Mouse (Mus musculus) thymus, postnatal 10 days (tissue): ENCODE data around the gene Gm9887.
A peak's percentile ranks its signal among the peaks of the same experiment; 100 is the strongest.
"Not testable (repeated sequence)": the region's sequence is repeated elsewhere in the genome, so short reads cannot be mapped to it uniquely, and the experiment has no call there.

ENCODE experiments used
- DNase-seq, 2 experiments: peaks; one replicate each; pipeline ENCODE4 v3.0.0; 2021; ENCODE audit warnings: low spot score in 2 of 2

The Gm9887 gene

DNA sequence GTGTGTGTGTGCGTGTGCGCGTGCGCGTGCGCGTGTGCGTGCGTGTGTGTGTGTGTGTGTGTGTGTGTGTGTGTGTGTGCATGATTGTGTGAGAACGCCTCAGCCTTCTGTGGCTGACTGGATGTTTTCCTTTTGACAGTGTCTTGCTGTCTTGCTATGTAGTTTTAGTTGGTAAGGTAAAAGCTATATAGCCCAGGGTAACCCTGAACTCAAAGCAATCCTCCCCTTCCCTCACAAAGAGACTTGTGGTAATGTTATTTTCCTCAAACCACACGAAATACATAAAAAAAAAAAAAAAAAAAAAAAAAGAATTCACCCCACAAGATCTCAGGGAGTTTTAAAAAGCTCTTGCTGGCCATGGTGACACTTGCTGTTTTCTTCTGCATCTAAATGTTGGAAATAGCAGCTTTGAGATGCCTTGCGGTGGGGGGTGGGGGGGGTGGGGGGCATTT, 14.0 kb upstream of the Gm9887 start:
- DNase-seq, result not testable (repeated sequence)

DNA sequence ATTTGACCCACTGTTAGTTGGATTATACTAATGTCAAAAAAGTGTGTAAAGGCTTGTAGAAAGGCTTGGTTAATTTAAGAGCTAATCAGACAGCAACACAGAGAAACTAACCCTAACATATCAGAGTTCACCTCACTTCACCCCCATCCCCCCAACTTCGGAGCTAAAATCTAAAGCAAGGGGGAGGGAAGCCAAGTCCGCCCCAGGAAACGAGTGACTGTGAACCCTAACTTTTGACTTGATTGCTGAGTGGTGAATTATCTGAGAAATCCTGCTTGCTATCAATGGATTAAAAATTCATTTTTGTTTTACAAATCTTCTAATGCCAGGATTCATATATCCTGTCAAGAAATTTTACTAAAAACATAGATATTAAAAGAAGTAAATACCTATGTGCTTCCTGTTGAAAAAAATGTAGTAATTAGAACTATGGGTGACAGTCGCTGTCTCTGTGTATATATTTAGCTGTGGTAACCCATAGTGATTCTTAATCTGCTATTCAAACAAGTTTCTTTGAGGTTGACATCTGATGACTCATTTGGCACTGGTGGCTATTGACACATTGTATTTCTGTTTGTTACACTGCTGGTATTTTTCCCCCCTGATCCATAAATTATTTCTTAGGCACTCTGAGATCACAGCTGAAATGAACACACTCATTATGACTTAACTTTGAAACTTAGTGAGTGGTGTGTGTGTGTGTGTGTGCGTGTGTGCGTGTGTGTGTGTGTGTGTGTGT, 13.5 kb upstream of the Gm9887 start:
- no peak for DNase-seq

DNA sequence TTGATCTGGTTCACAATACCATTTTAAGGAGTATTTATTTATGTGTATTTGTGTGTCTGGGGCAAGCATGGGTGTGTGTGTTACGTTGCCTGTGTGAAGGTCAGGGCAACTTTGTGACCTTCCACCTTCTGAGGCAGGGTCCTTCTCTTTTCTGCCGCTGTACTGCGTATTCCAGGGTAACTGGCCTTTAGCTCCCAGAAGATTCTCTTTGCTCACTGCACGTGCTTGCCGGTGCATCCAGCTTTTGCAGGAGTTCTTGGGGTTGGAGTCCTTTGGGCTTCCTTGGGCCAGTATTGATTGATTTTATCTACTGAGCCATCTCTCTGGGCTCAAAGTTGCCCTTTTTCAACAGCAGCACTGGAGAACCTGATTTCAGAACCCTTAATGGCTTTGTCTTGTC, 12.3 kb upstream of the Gm9887 start:
- DNase-seq, result no peak

DNA sequence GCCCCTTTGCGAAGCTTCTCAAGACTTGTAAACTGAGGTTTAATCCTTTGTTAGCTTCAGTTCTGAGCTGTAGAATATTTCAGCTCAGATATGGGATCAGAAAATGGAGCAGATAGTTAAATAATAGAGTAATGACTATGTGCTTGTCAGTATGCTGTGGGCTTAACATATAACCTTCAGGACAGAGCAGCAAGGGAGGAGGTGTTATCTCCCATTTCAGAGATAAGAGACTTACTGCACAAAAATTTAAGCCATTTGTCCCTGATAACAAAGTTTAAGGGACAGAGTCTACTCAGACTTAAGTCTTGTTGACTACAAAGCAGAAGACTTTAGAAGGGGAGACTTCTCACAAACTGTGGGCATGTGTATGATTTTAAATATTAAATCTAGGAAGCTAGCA, 10.6 kb upstream of the Gm9887 start:
- no peak for DNase-seq

DNA sequence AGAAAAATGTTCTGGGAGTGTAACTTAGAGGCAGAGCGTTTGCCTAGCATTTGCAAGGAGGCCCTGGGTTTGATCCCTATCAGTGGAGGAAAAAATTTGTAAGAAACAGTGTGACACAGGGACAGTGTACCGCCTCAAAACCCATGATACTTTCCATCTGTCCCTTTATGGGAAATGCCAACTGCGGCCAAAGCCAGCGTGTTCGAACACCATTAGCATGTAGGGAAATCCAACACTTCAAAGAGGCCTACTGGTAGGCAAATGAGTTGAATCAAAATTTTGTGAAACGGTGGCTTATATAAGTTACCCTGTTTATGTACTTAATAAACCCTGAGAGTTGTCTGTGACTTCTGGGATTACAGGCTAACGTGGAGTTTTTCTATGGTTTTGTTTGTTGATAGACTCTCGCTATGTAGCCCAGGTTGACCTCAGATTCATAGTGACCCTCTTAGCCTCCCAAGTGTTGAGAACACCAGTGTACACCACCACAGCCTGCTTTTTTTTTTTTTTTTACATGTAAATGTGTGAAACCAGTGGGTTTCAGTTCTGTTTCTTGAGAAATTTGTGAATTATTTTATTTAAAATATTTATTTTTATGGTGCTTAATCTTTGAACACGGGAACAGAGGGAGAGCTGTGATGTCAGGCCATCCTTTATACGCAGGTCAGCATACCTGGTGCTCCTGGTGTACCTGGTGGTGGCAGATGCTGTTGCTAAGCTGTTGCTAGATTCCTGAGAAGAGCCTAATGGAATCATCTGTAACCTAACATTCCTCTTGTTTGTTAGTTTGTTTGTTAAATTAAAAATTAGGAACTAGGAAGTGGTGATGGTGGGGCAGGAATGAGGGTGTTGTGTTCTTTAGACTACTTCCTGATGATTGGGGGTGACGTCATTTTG, 6.5 kb upstream of the Gm9887 start:
- no peak for DNase-seq

DNA sequence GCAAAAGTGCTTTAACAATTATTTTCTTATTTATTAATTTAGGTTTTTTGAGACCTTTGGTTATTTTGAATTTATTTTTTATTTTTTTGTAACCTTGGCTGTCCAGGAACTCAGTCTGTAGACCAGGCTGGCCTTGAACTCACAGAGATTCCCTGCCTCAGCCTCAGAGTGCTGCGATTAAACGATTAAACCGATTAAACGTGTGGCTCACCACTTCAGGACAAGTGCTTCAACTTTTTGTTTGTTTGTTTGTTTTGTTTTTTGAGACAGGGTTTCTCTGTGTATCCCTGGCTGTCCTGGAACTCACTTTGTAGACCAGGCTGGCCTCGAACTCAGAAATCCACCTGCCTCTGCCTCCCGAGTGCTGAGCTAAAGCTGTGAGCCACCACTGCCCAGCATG, 5.4 kb upstream of the Gm9887 start:
- DNase-seq, result not testable (repeated sequence)

DNA sequence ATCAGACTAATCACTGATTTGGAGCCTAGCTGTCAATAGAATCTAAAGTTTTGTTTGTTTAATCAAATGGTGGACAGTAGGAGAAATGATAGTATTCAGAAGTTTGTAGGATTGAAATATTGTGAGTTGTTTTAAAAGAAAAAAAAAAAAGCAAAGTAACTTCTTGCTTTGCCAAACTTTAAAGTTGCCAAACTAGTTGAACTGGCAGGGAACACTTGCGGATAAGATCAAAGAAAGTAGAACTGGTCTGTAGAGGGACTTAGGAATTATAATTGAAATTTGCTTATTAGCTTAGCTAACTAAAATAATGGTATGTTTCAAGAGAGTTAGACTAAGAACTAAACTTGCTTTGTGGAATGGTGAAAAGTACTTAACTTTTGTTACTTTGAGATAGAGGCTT, 4.9 kb upstream of the Gm9887 start:
- no peak for DNase-seq

GRCm38 (mm10) chr12:69376132-69376531, 3.9 kb upstream of the Gm9887 start:
- DNase-seq, result no peak

DNA sequence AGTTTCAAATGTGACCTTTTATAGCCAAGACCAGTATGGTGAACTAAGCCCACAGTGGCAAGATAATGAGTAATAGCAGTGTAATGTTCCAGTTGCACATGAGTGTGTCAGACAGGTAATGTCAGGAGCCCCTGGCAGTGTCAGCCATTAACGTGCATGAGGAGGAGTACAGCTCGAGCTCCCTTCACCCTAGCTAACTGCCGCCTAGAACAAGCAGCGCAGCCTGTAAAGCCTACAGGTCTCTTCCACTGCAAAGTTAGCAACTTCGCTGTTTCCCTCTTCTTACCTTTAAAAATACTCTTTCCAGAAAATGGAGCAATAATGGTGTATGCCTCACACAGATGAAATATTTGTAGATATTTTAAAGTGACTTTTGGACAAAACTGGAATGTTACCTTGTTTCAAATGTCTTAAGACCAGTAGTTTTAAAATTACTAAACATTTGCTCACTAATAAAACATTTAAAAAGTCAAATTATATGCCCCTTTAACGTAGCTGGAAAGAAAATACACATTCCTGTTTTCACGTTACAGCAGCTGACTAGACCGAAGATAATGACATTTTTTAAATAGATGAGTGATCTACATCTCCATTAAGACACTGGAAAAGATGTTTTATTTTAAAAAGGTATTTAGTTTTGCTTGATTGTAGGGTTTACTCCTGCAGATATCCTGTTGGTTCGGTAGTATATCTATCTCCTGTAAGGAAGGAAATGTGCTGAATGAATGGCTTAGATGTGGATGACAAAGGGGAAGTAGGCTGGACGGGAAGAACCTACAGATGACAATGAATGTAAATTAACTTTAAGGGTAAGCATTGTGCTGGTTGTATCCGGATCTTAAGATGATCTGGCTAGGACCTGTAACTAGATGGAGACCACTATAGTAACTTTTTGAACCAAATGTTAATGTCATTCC, 1.9 kb upstream of the Gm9887 start:
- DNase-seq, result peak in 1 of 2 experiments; percentile 27

- peak; percentile 30 to 37 for DNase-seq
Measured at GRCm38 (mm10) chr12:69372731-69373331, 573 bp upstream of the Gm9887 start.

GRCm38 (mm10) chr12:69371421-69371853, 821 bp downstream of the Gm9887 start:
- DNase-seq, result peak; percentile 76 to 77

GRCm38 (mm10) chr12:69370936-69371335, 1.3 kb downstream of the Gm9887 start:
- DNase-seq, result no peak

- DNase-seq, result no peak
Measured at GRCm38 (mm10) chr12:69367557-69367956, 4.7 kb downstream of the Gm9887 start.

DNA sequence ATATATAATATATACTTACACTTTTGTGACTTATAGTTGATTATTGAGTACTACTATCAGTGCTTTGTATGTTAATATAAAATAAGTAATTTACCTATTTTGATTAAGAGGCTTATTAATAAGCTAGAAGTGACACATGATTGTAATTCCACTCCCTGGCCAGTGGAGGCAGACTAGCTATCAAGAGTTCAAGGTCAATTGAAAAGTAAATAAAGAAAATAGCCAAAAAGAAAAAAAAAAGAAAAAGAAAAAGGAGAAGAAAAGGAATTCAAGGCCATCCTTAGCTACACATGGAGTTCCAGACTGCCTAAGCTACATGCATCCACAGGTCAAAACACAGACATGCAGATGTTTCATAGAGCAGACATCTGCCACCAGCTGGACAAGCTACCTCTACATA, 5.8 kb downstream of the Gm9887 start:
- DNase-seq, result no peak

- DNase-seq, result no peak
Measured at GRCm38 (mm10) chr12:69365757-69366156, 6.5 kb downstream of the Gm9887 start.

DNA sequence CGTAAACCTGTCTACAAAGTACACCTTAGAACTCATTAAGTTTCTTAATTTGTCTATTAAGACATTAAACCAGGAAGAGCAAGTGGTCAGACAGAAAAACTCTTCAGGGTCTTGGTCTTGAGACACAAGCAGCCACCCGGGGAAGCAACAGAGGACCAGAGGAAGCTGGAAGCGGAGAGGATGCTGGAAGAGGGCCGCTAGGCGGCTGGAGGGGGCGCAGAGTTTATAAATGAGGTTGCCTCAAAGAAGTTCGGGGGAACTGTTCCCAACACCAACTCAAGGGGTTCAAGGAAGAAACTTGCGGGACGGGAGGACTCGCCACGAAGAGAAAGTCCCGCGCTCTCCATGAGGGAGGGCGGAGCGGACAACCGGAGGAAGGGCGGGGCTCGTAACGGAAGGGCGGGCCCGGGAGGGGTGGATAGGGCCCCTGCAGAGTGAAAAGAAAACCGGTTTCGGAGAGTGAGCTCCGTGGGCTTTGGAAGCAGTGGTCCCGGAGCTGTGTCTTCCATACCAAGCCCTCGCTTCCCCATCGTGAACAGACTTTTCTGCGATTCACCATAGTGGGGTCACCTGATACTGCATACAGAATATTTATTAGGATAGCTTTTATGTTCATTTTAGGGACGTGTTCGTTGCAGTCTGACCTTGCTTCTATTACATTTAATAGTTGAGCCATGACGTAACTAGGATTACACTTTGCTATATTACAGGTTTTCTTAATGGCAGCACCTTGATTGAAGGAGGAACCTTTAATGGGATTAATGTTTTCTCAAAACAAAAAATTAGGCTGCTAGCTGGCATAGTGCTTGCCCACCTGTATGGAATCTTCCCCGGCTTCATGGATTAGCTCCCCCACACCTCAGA, 8.1 kb downstream of the Gm9887 start:
- peak; percentile 66 to 76 for DNase-seq

DNA sequence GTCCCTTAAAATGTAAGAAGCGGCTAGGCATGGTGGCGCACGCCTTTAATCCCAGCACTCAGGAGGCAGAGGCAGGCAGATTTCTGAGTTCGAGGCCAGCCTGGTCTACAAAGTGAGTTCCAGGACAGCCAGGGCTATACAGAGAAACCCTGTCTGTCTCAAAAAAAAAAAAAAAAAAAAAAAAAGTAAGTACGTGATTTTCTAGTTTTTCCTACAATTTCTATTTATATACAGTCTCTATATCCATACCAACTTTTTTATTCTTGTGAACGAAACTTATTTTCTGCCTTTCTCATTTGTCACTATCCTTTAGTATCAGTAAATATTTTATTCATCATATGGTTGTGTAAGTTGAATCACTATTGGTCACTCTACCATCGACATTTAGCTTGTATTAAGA, 9.1 kb downstream of the Gm9887 start:
- DNase-seq, result not testable (repeated sequence)

- no peak for DNase-seq
Measured at GRCm38 (mm10) chr12:69362388-69362787, 9.9 kb downstream of the Gm9887 start.

GRCm38 (mm10) chr12:69361919-69362318, 10.3 kb downstream of the Gm9887 start:
- DNase-seq, result no peak
